Mouse (Mus musculus) neural tube, embryonic 14.5 days (tissue): ENCODE results near the gene Taar6. TPM values are rescaled to one million over a fixed set of nuclear protein-coding genes. Genes with fewer than 3 reads are reported as not detected.

Experiments used
- ATAC-seq: fragments of 200-750 bp; cut with Nextera tagmentation; 2 replicates; pipeline ENCODE4 v1.8.0; 2017; ENCODE audit warnings: low read depth, mild to moderate bottlenecking, moderate TSS enrichment, moderate library complexity
- H3K27ac ChIP-seq: fragments of 300-500 bp; sonication (generic); 2 replicates; pipeline ENCODE4 v1.5.1; 2014; ENCODE audit warnings: low read depth, mild to moderate bottlenecking, control low read depth, low read length, moderate library complexity, mixed read lengths
- H3K27me3 ChIP-seq: fragments of 300-500 bp; sonication (generic); 2 replicates; pipeline ENCODE4 v1.6.1; 2014; ENCODE audit warnings: low read length; ENCODE audit not compliant: control insufficient read depth, insufficient read depth
- H3K36me3 ChIP-seq: fragments of 300-500 bp; sonication (generic); 2 replicates; pipeline ENCODE4 v1.6.1; 2014; ENCODE audit warnings: low read length, mixed read lengths; ENCODE audit not compliant: control insufficient read depth, insufficient read depth
- H3K4me1 ChIP-seq: fragments of 300-500 bp; sonication (generic); 2 replicates; pipeline ENCODE4 v1.6.1; 2014; ENCODE audit warnings: low read length; ENCODE audit not compliant: control insufficient read depth, insufficient read depth
- H3K4me2 ChIP-seq: fragments of 300-500 bp; sonication (generic); 2 replicates; pipeline ENCODE4 v1.6.1; 2014; ENCODE audit warnings: mild to moderate bottlenecking, low read depth, low read length, control low read depth
- H3K4me3 ChIP-seq: fragments of 300-500 bp; sonication (generic); 2 replicates; pipeline ENCODE4 v1.5.1; 2014; ENCODE audit warnings: low read depth, low read length, control low read depth, mixed read lengths
- H3K9ac ChIP-seq: fragments of 300-500 bp; sonication (generic); replicated peaks from 2 replicates; pipeline ENCODE4 v1.6.1; 2014; ENCODE audit warnings: low read depth, mild to moderate bottlenecking, control low read depth, low read length, mixed read lengths
- H3K9me3 ChIP-seq: fragments of 300-500 bp; sonication (generic); 2 replicates; pipeline ENCODE4 v1.6.1; 2016; ENCODE audit warnings: low read length; ENCODE audit not compliant: control insufficient read depth
- WGBS: fragments of 180-500 bp; shearing (Covaris S2); extraction: QIAGEN DNeasy Blood & Tissue Kit; methylation state at CpG from one replicate; pipeline ENCODE4 v1.1.7; 2014; 5-methylcytosine and 5-hydroxymethylcytosine counted together
- polyA plus RNA-seq: library from polyadenylated mRNA; unstranded; fragments of >200 nt; fragmentation: Nextera tagmentation; extraction: Ambion mirVana; gene quantifications from 2 replicates; pipeline ENCODE4 v1.2.1, GENCODE M21; 2014

The Taar6 gene
- polyA plus RNA-seq, 1 experiment from 2014 or later = not detected

DNA sequence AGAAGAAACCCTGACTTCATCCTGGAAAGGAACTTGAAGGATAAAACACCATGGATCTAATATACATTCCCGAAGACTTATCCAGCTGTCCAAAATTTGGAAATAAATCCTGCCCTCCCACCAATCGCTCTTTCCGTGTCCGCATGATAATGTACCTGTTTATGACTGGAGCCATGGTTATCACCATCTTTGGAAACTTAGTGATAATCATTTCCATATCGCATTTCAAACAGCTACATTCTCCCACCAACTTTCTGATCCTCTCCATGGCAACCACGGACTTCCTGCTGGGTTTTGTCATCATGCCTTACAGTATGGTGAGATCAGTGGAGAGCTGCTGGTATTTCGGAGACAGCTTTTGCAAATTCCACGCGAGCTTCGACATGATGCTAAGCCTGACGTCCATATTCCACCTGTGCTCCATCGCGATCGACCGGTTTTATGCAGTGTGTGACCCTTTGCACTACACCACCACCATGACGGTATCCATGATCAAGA, 35.9 kb downstream of the Taar6 start, which contains the start of gene Taar3:
TSS of gene Taar3 (plus strand) at position 51 of the 498 bp plus-strand sequence.
- no peaks in the 10 kb centered on the region for H3K4me1 ChIP-seq
- no peak for ATAC-seq
- no peaks in the 10 kb centered on the region for H3K36me3 ChIP-seq
- H3K4me3 ChIP-seq = no peak within 1 kb of the TSS
- no peaks in the 10 kb centered on the region for H3K27me3 ChIP-seq
- H3K9me3 ChIP-seq = no peaks in the 10 kb centered on the region
- WGBS = 85% methylated on average over 16 of the region's 16 CpGs
- no peak within 1 kb of the TSS for H3K4me2 ChIP-seq
- H3K27ac ChIP-seq = no peak within 1 kb of the TSS
- H3K9ac ChIP-seq = no peak within 1 kb of the TSS

DNA sequence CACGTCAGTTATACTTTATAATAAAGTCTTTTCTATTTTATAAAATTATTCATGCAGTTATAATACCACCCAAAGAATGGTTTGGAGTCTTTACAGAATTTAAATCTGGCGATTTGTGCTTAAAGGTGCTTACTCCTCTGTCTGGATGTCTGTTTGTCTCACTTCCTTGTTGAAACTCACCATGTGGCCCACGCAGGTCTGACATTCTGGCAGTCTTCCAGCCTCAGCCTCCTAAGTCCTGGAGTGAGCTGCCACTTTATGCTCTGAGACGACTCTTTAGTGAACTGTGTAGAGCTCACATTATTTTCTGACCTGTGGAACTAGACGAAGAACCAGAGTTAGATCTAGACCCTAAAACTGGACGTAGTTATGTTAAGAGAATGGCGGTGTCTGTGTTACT, 37.4 kb downstream of the Taar6 start:
- Histone ChIP-seq H3K4me1 (no peaks in the 10 kb centered on the region), H3K4me2 (no peak overlapping the region), H3K9ac (no peak overlapping the region), H3K27me3 (no peaks in the 10 kb centered on the region), H3K27ac (no peak overlapping the region), H3K36me3 (no peaks in the 10 kb centered on the region), H3K4me3 (no peak overlapping the region), H3K9me3 (no peaks in the 10 kb centered on the region)
- ATAC-seq = no peak
- 74% methylated on average over 7 of the region's 7 CpGs for WGBS

DNA sequence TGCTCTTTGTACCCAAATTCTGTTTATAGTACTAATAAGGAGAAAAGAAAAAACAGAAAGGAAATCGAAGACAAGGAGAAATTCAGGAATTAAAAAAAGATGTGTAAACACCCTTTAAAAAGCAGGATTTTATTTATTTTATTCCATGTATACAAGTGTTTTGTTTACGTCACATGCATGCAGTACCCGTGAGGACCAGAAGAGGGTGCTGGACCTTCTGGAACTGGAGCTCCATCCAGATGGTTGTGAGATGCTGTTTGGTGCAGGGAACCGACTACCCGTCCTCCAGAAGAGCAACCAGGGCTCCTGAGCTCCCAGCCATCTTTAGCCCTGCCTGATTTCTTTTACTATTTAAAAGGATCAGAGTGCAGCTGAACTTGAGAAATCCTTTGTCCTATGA, 43.0 kb downstream of the Taar6 start:
- no peak for ATAC-seq
- H3K9me3 ChIP-seq = no peaks in the 10 kb centered on the region
- no peak overlapping the region for H3K9ac ChIP-seq
- H3K4me2 ChIP-seq = no peak overlapping the region
- no peaks in the 10 kb centered on the region for H3K27me3 ChIP-seq
- no peaks in the 10 kb centered on the region for H3K4me1 ChIP-seq
- 76% methylated on average over 5 of the region's 5 CpGs for WGBS
- no peak overlapping the region for H3K4me3 ChIP-seq
- no peak overlapping the region for H3K27ac ChIP-seq
- no peaks in the 10 kb centered on the region for H3K36me3 ChIP-seq

DNA sequence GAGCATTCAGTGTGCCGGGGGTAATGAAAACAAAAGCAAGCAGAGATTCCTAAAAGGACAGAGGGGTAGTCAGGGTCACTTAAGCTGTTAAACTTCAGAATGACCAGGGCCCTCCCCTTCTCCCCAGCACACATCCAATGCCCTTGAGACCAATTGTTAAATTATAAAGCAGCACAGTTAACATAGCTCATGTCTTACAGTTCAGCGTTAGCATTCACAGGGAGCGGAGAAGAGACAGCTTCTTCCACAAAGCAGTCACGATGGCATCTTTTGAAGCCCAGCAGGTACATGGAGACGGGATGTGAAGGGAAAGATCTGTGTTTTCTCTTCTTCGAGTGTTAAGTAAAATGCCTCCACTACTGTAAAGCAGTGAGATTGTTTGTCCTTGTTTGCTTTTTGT, 47.1 kb downstream of the Taar6 start, which contains the start of gene Taar2:
TSS of gene Taar2 (plus strand) at position 261 of the 400 bp plus-strand sequence.
- peak within 1 kb of the TSS; percentile 24; the same call in 1 of the 2 replicates for H3K4me2 ChIP-seq
- no peak within 1 kb of the TSS for H3K27ac ChIP-seq
- no peak within 1 kb of the TSS for H3K9ac ChIP-seq
- no peaks in the 10 kb centered on the region for H3K36me3 ChIP-seq
- peak; percentile 63 for ATAC-seq
- H3K27me3 ChIP-seq = no peaks in the 10 kb centered on the region
- H3K4me1 ChIP-seq = no peaks in the 10 kb centered on the region
- 14% methylated on average over 6 of the region's 6 CpGs for WGBS
- no peak within 1 kb of the TSS for H3K4me3 ChIP-seq
- no peaks in the 10 kb centered on the region for H3K9me3 ChIP-seq

DNA sequence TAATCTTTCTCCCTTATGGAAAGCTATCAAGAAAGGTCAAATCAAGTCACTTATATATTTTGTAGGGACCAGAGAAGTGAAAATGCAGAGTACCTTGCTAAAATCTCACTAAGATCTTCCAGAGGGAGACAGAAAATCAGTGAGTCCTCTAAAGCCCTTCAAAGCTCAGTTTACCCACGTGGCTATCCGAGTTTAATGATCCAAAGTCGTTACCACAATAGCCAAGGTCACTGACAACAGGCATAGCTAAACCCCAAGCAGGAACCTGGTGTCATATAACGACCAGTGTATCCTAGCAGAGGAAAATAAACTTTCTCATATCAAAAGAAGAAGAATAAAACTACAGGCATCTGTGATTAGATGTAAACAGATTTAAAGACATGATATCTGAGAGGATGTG, 47.8 kb downstream of the Taar6 start:
- H3K27me3 ChIP-seq = no peaks in the 10 kb centered on the region
- peak overlapping the region; percentile 24; the same call in 1 of the 2 replicates for H3K4me2 ChIP-seq
- H3K9ac ChIP-seq = no peak overlapping the region
- no peaks in the 10 kb centered on the region for H3K4me1 ChIP-seq
- 27% methylated on average over 4 of the region's 4 CpGs for WGBS
- no peak overlapping the region for H3K27ac ChIP-seq
- H3K4me3 ChIP-seq = no peak overlapping the region
- H3K36me3 ChIP-seq = no peaks in the 10 kb centered on the region
- H3K9me3 ChIP-seq = no peaks in the 10 kb centered on the region
- no peak for ATAC-seq

Other genes with a start within 250 kb of the Taar6 start
- 99.8 and 115 TPM in 2 replicates for gene Rps12, start 198.4 kb downstream of the Taar6 start, polyA plus RNA-seq
- gene Slc18b1, start 188.7 kb downstream of the Taar6 start, polyA plus RNA-seq = 21.5 and 26.8 TPM in 2 replicates
- gene Vnn3, start 134.2 kb downstream of the Taar6 start, polyA plus RNA-seq = not detected in 2 replicates
- gene Vnn1, start 91.0 kb downstream of the Taar6 start, polyA plus RNA-seq = 0.21 and 0.29 TPM in 2 replicates
- gene Taar1, start 65.3 kb downstream of the Taar6 start, polyA plus RNA-seq = not detected in 2 replicates
- 0.27 TPM in 1 of 2 replicates, not detected in the other for gene Taar2, start 47.1 kb downstream of the Taar6 start, polyA plus RNA-seq
- gene Taar3, start 36.1 kb downstream of the Taar6 start, polyA plus RNA-seq = not detected in 2 replicates
- not detected in 2 replicates for gene Taar4, start 25.2 kb downstream of the Taar6 start, polyA plus RNA-seq
- 0.27 TPM in 1 of 2 replicates, not detected in the other for gene Taar5, start 14.9 kb downstream of the Taar6 start, polyA plus RNA-seq
- gene Taar7a, start 7.8 kb upstream of the Taar6 start, polyA plus RNA-seq = not detected in 2 replicates
- not detected in 2 replicates for gene Taar7b, start 14.3 kb upstream of the Taar6 start, polyA plus RNA-seq
- gene Taar7d, start 41.6 kb upstream of the Taar6 start, polyA plus RNA-seq = not detected in 2 replicates
- gene Taar7e, start 52.0 kb upstream of the Taar6 start, polyA plus RNA-seq = not detected in 2 replicates
- not detected in 2 replicates for gene Taar7f, start 63.9 kb upstream of the Taar6 start, polyA plus RNA-seq
- not detected in 2 replicates for gene Taar8a, start 90.9 kb upstream of the Taar6 start, polyA plus RNA-seq
- gene Taar8b, start 106.6 kb upstream of the Taar6 start, polyA plus RNA-seq = not detected in 2 replicates
- gene Taar8c, start 116.3 kb upstream of the Taar6 start, polyA plus RNA-seq = not detected in 2 replicates
- not detected in 2 replicates for gene Taar9, start 123.9 kb upstream of the Taar6 start, polyA plus RNA-seq
- 310 and 368 TPM in 2 replicates for gene Stx7, start 163.7 kb upstream of the Taar6 start, polyA plus RNA-seq
- gene Moxd1, start 237.9 kb upstream of the Taar6 start, polyA plus RNA-seq = 4.0 and 9.9 TPM in 2 replicates